Mouse (Mus musculus): ENCODE data around the gene Gm21876.
"Not testable (repeated sequence)": the region's sequence is repeated elsewhere in the genome, so short reads cannot be mapped to it uniquely, and the experiment has no call there.

The Gm21876 gene

DNA sequence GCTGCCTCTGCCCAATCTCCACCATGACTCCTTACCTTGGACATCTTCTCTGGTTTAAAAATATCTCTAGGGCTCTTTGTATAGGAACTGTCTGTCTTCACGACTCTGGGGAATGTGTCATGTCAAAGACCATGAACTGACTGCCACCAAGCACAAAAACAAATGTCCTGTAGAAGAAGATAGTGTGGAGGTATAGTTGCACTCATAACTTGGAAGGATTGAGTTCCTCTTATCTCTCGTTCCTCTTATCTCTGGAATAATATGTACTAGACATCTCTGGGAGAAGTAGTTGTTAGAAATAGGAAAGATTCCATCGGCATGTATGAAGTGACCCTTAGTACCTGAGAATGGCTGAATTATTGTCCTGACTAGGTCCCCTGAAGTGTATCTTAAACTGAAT lies at the start of gene Gm21876:
Gene Gm21876 (minus strand): TSS at position 101 of the 400 bp plus-strand sequence.
- no peak for DNase-seq (ENCODE audit: low spot score in 2 of 2)

DNA sequence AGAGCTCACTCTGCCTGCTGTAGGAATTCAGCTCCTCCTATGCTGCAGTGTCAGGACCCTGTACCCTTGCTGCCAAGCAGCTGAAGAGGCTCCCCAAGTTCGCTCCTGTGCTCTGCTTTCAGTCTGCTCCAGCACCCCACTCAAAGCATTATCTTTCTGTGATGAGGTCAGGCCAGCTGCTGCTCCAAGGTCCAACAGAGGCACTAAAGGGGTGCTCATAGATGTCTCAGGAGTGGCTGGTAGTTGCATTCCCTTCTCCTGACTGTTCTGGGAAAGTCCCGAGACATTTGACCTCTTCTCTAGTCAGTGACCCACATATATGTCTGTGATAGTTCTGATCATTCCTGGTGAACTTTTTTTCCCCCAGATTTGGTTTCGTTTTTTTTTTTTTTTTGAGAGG lies 45.0 kb upstream of the Gm21876 start:
- DNase-seq (ENCODE audit: low spot score in 2 of 2): no peak

DNA sequence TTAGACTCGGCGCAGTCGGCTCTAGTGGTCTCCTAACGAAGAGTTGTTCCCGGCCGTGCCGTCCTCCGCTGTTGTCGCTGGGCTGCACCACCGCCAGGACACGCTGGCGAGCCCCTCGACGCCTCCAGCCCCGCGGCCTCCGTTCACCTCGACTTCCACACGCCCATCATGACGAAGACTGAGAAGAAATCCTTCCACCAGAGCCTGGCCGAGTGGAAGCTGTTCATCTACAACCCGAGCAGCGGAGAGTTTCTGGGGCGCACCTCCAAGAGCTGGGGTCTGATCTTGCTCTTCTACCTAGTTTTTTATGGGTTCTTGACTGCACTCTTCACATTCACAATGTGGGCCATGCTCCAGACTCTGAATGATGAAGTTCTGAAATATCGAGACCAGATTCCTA lies 28.8 kb downstream of the Gm21876 start:
- not testable (repeated sequence) for DNase-seq (ENCODE audit: low spot score in 2 of 2)

All from frontal cortex, postnatal 14 days (tissue).